Mouse (Mus musculus) MEL (cell line): ENCODE results near the gene Pml.

Experiments used
- CTCF ChIP-seq, 3 experiments: IDR thresholded peaks in 2 of 3; conservative IDR thresholded peaks in 1 of 3; 2 replicates each; pipeline ENCODE4 v1.5.1; 2011 to 2012; ENCODE audit warnings: low read length in 3 of 3, low read depth in 2 of 3, mild to moderate bottlenecking in 2 of 3, improper control_type of control experiment in 1 of 3, inconsistent platforms in 1 of 3, mixed read lengths in 1 of 3, moderate library complexity in 1 of 3; ENCODE audit not compliant: control insufficient read depth in 1 of 3, insufficient read depth in 1 of 3, poor library complexity in 1 of 3, severe bottlenecking in 1 of 3
- ETS1 ChIP-seq: IDR thresholded peaks from 2 replicates; pipeline ENCODE4 v1.6.1; 2012; ENCODE audit warnings: low read depth, mild to moderate bottlenecking, inconsistent platforms, low read length, improper control_type of control experiment, moderate library complexity
- POLR2A ChIP-seq, 2 experiments: IDR thresholded peaks; 2 replicates each; pipeline ENCODE4 v1.6.1; 2011 to 2012; ENCODE audit warnings: low read length in 2 of 2, mild to moderate bottlenecking in 2 of 2, control low read depth in 1 of 2, improper control_type of control experiment in 1 of 2, low read depth in 1 of 2, moderate library complexity in 1 of 2; ENCODE audit not compliant: control insufficient read depth in 1 of 2, insufficient read depth in 1 of 2, poor library complexity in 1 of 2
- POLR2AphosphoS5 ChIP-seq: IDR thresholded peaks from 2 replicates; pipeline ENCODE4 v1.6.1; 2012; ENCODE audit warnings: low read depth, borderline replicate concordance, mild to moderate bottlenecking, inconsistent platforms, low read length, moderate library complexity, mixed read lengths
- RAD21 ChIP-seq: IDR thresholded peaks from 2 replicates; pipeline ENCODE4 v1.6.1; 2011; ENCODE audit warnings: mild to moderate bottlenecking, low read depth, low read length, improper control_type of control experiment

DNA sequence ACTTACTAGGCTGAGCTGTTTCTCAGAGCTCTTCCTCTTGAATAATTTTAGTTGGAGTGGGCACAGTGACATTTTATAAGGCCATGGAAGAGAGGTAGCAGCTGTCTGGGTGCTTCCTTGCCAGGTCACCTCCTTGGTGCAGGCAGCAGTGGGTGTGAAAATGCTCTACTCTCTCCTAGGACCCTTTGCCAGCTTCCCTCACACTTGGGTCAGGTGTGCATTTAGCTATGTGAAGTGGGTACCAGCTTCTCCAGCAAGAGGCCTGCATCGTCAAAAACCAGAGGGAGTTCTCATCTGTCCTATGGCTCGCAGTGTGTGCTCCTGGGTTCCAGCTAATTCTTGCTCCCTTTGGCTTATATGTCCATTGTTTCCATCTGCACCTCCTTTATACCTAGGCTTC, 70.2 kb downstream of the Pml start:
- TF ChIP-seq CTCF (IDR thresholded peaks at IDR 0.05 in 2 of 3, conservative IDR thresholded peaks at IDR 0.05 in 1 of 3; ENCODE audit: control insufficient read depth in 1 of 3, insufficient read depth in 1 of 3, low read depth in 2 of 3, low read length in 3 of 3, poor library complexity in 1 of 3, severe bottlenecking in 1 of 3) (no peak), POLR2AphosphoS5 (no peak), RAD21 (no peak), POLR2A (IDR thresholded peaks at IDR 0.05; ENCODE audit: control insufficient read depth in 1 of 2, insufficient read depth in 1 of 2, low read depth in 1 of 2, low read length in 2 of 2, poor library complexity in 1 of 2) (no peak), ETS1 (no peak)
